Mouse (Mus musculus): ENCODE data around the gene Tnip1.

Gene Tnip1

DNA sequence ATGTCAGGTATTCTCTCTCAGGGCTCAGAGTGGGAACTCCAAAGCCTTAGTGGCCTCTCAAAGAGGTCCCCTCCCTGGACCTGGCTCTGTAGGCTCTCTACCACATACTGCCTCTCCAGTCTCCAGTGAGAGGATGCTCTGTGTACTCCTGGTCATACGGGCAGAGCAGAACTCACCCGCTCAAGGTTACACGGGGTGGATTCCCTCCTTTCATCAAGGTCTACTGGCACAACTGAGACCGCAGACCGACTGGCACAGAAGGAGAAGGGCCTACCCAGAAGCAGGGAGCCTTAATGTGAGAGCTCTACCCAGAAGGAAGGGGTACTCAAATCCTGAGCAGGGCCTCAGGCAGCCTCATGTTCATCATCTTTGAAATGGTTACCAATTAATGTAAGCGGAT is 30.2 kb downstream of the Tnip1 start:
- no peak for DNase-seq (ENCODE audit: low spot score)

DNA sequence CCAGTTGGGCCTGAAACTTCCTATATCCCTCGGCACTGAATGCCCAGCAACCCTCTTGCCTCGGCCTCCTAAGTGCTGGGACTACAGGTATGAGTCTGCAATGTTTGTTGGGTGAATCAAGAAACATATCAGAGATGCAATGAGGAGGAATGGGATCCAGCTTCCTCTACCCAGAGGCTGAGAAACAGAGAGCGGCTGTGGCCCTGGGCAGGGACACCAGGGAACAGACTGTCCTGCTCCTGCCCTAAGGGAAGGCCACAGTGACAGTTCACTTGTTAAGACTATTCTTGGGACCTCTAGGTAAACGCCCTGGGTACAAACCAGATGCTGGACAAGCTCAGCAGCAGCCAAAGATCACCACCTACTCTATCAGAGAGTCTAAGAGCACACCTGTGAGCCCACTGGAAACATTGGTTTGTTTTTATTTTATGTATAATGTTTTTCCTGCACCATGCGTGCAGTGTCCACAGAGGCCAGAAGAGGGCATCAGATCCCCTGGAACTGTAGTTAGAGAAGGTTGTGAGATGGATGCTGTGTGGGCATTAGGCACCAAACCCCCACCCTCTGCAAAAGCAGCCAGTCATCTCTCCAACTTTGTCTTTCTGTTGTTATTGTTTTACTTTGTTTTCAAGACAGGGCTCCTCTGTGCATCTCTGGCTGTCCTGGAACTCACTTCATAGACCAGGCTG is 31.2 kb downstream of the Tnip1 start:
- peak; percentile 53 for DNase-seq (ENCODE audit: low spot score)

DNA sequence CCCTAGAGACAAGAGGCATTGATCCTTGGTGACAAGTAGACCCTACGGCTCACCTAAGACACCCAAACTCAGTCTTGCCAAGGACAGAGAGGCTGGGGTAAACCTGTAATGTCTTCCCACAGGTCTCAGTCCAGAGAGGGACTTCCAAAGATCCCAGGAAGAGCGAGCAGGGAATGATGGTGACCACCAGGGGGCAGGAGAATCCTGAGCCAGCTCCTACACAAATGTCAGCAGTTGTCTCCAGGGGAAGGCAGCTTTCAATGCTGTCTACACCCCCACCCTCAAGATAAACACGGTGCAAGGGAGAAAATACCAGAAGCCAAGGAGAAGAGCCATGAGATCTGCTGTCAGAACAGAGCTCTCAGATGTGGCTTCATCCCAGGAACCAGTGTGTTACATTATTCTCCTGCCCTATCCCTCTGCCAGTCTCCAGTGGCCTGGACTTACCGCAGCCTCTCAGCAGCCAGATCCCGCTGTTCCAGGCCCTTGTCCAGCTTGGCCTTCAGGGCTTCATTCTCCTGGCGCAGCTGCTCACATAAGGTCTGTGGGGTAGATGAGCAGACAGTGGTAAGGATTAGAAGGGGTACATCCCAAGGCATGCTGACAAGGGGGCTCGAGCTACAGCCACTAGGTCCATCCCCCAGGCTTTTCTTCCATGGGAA is 32.3 kb downstream of the Tnip1 start:
- DNase-seq (ENCODE audit: low spot score): peak; percentile 50

- DNase-seq (ENCODE audit: low spot score): no peak
Observed at GRCm38 (mm10) chr11:54929744-54930143, 33.0 kb downstream of the Tnip1 start.

GRCm38 (mm10) chr11:54929290-54929689 is 33.4 kb downstream of the Tnip1 start:
- DNase-seq (ENCODE audit: low spot score): no peak

DNA sequence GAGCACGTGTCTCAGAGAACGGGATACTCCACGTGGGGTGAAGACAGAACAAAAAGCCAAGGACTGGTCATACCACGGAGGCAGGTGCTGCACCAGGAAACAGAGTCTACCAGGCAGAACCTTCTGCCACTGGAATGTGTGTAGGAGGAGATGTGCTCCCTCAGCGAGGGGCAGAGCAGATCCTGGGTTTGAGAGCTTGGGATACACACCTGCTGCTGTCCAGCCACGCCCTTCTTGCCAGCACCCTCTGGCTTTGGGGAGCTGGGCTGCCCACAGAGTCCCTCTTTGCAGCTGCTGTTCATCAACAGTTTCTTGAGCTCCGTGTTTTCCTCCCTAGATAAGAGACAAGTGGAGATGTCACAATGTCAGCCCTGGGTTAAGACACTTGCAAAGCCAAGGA is 33.8 kb downstream of the Tnip1 start:
- no peak for DNase-seq (ENCODE audit: low spot score)

- no peak for DNase-seq (ENCODE audit: low spot score)
Observed at GRCm38 (mm10) chr11:54928219-54928618, 34.5 kb downstream of the Tnip1 start.

DNA sequence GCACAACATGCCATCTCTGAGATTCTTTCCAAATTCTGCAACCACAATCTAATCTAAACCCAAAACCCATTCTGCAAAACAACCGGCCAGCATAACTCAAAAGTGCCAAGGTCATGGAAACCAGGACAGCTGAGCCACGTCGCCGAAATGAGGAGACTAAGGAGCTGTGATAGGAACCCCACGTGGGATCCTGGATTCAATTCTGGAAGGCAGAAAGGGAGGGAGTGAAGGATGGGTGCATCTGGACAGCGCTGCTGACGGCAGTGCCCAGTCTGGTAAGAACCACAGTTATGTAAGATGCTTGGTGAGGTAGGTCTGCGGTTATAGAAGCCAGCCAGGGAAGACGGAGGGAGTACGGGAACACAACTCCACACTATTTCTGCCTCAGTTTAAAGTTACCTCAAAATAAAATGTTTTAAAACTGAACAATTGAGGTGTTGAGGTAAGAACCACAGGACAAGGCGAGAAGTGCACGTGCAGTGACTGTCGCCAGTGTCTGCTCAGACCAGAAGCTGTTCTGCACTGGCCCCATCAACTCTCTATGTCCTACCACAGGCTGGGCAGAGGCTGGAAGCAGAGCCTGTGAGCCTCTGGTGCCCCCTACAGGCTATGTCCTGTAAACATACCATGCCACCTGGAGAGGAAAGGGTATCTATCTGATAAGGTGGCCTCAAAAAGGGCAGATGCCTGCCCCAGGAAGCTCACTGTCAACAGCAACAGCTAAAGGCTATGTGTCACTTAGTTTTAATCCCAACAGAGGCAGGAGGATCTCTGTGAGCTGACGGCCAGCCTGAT is 35.2 kb downstream of the Tnip1 start:
- DNase-seq (ENCODE audit: low spot score): peak; percentile 66

GRCm38 (mm10) chr11:54924145-54924544 is 38.6 kb downstream of the Tnip1 start:
- no peak for DNase-seq (ENCODE audit: low spot score)

GRCm38 (mm10) chr11:54922488-54922887 is 40.2 kb downstream of the Tnip1 start:
- DNase-seq (ENCODE audit: low spot score): no peak

DNA sequence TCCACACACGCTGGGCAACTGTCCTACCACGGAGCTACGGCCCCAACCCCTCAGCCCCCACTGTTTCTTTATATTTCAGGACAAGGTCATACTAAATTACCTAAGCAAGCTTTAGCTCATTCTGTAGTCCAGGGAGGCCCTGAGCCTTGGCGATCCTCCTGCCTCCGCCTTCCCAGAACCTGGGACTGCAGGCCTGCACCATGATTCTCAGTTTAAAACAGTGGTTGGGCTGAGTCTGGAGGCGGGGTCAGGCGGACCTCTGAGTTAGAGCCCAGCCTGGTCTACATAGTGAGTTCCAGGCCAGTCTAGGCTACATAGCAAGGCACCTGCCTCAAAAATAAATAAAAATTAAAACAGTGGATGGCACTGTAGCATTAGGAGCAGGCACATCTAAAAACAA is 40.9 kb downstream of the Tnip1 start:
- DNase-seq (ENCODE audit: low spot score): no peak

GRCm38 (mm10) chr11:54920973-54921580 is 41.6 kb downstream of the Tnip1 start:
- no peak for DNase-seq (ENCODE audit: low spot score)

DNA sequence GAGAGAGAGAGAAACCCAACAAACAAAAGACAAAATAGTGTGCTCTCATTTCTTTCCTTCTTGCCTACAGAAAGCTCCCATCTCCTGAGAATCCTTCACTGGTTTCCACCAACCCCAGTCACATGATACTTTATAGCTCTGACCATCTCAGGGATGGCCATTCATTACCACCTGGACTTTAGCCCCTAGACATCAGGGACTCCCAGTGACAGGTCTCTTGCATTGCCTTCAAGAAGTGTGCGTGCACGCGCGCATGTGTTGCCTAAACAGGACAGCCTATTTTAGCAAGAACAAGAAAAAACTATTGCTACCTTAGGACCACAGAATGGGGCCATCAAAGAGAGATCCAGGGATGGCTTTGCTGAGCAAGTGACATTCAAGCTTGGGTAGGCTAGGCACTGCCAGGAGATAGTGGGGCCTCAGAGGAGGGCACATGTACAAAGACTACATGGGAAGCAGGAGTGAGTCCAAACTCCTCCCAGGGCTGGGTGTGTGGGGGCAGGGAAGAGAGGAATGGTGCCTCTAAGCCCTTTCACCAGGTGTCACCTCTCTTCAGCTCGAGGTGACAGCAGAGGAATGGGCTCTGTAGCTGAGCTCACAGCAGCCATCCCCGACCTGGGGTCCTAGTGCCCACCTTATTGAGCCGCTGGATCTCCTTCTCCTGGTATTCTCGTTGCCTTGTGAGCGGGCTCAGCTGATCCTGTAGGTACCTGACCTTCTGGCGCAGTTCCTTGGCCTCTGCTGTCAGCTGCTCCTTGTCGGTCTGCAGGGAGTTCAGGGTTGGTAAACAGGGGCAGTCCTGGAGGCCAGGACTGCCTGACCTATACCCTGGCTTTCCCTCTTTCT is 42.4 kb downstream of the Tnip1 start:
- DNase-seq (ENCODE audit: low spot score): no peak

GRCm38 (mm10) chr11:54918273-54918672 is 44.4 kb downstream of the Tnip1 start:
- DNase-seq (ENCODE audit: low spot score): no peak

DNA sequence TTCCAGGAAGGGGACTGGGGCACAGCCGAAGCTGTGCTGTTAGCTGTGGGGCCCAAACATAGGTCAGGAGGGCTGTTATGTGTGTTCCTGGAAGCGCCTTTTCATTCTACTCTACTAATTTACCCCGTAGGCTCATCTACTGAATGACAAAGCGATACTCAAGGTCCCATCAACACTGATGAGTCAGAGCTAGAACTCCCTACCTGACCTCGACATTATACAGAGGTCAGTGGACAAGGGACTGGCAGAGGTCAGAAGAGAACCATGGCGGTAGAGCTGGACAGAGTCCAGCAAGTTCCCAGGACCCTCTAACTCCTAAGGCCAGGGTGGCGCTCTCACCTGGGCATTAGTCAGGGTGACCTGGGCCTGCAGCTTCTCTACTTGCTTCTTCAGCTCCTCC is 45.3 kb downstream of the Tnip1 start:
- no peak for DNase-seq (ENCODE audit: low spot score)

DNA sequence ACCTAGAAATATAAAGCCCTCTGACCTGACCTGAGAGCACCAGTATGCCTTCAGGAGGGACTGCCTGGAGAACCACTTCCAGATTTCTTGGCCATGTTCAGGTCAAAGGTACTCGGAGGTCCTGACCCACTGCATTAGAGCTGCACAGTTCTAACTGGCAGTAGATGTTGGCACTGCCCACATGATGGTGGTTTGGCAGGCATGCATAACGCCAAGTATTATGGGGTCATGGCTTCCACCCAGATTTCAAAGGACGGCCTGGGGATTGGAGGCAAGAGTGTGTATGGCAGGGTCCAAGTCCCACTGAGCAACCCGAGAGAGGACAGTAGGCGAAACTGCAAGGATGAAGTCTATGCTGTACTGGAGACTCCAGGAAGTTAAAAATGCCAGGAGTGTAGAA is 48.9 kb downstream of the Tnip1 start:
- no peak for DNase-seq (ENCODE audit: low spot score)

DNA sequence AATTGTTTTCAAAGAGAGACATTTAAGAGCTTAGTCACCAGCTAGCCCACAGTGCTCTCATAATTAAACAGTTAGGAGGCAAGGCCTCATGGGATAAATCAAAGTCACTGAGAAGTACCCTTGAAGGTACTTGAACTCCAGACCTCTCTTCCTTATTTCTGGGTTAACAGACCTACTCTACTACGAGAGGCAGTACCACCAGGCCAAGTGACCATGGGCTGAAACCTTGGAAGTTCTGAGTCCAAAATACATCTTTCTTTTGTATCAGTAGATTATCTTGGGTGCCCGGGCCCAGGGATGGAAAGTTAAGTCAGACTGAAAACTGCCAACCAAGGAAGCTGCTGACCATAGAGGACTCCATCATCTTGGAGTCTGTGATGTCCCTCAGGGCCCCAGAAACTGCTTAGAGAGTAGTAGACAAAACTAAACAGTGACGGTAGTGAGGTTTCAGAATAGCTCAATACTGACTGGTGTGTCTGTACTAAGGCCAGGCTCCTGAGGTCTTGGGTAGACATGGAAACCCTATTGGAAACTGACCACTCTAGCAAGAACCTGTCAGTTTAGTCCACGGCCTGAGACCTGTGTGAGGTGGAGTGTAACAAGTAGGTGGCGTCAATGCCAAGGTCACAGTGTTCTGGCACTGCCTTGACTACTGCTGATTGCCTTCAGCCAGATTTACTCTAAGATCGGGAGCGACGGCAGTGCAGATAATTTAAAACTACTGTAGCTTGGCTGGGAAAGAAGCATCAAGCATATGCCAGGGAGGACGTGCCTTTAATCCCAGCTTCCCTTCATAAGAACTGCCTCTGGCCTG is 50.0 kb downstream of the Tnip1 start:
- no peak for DNase-seq (ENCODE audit: low spot score)

- DNase-seq (ENCODE audit: low spot score): no peak
Observed at GRCm38 (mm10) chr11:54911671-54912502, 50.8 kb downstream of the Tnip1 start.

GRCm38 (mm10) chr11:54911201-54911600 is 51.5 kb downstream of the Tnip1 start:
- DNase-seq (ENCODE audit: low spot score): no peak

GRCm38 (mm10) chr11:54910081-54910665 is 52.5 kb downstream of the Tnip1 start:
- no peak for DNase-seq (ENCODE audit: low spot score)

Measured in ovary, postnatal 36 days (tissue).